Mouse (Mus musculus): Measurements from ENCODE around the gene Gpr180.
"Not testable (repeated sequence)": the region's sequence is repeated elsewhere in the genome, so short reads cannot be mapped to it uniquely, and the experiment has no call there.

Gene Gpr180

GRCm38 (mm10) chr14:118136744-118137452, at the start of gene Gpr180:
Gene Gpr180 (plus strand): TSS chr14:118137158.
- peak; percentile 93 to 97 for DNase-seq (ENCODE audit: low spot score in 2 of 2)

GRCm38 (mm10) chr14:118088437-118089207, 48.3 kb upstream of the Gpr180 start:
- no peak for DNase-seq (ENCODE audit: low spot score in 2 of 2)

- DNase-seq (ENCODE audit: low spot score in 2 of 2) = peak; percentile 81 to 89
Measured at GRCm38 (mm10) chr14:118089215-118089805, 47.6 kb upstream of the Gpr180 start.

GRCm38 (mm10) chr14:118089806-118090392, 47.1 kb upstream of the Gpr180 start:
- DNase-seq (ENCODE audit: low spot score in 2 of 2) = no peak

- DNase-seq (ENCODE audit: low spot score in 2 of 2) = no peak
Measured at GRCm38 (mm10) chr14:118098265-118098664, 38.7 kb upstream of the Gpr180 start.

- DNase-seq (ENCODE audit: low spot score in 2 of 2) = no peak
Measured at GRCm38 (mm10) chr14:118101227-118101990, 35.5 kb upstream of the Gpr180 start.

- DNase-seq (ENCODE audit: low spot score in 2 of 2) = not testable (repeated sequence)
Measured at GRCm38 (mm10) chr14:118107479-118107878, 29.5 kb upstream of the Gpr180 start.

- no peak for DNase-seq (ENCODE audit: low spot score in 2 of 2)
Measured at GRCm38 (mm10) chr14:118113116-118113515, 23.8 kb upstream of the Gpr180 start.

GRCm38 (mm10) chr14:118124129-118124528, 12.8 kb upstream of the Gpr180 start:
- DNase-seq (ENCODE audit: low spot score in 2 of 2) = no peak

GRCm38 (mm10) chr14:118124771-118125170, 12.2 kb upstream of the Gpr180 start:
- no peak for DNase-seq (ENCODE audit: low spot score in 2 of 2)

GRCm38 (mm10) chr14:118126301-118126700, 10.7 kb upstream of the Gpr180 start:
- DNase-seq (ENCODE audit: low spot score in 2 of 2) = no peak

- no peak for DNase-seq (ENCODE audit: low spot score in 2 of 2)
Measured at GRCm38 (mm10) chr14:118131472-118131871, 5.5 kb upstream of the Gpr180 start.

GRCm38 (mm10) chr14:118131931-118132641, 4.9 kb upstream of the Gpr180 start:
- DNase-seq (ENCODE audit: low spot score in 2 of 2) = peak in 1 of 2 experiments; percentile 6

- peak; percentile 88 to 99 for DNase-seq (ENCODE audit: low spot score in 2 of 2)
Measured at GRCm38 (mm10) chr14:118132642-118132977, 4.3 kb upstream of the Gpr180 start, which contains the start of gene Tgds. Gene Tgds (minus strand): TSS chr14:118132755.

GRCm38 (mm10) chr14:118137487-118137886, 529 bp downstream of the Gpr180 start:
- no peak for DNase-seq (ENCODE audit: low spot score in 2 of 2)

GRCm38 (mm10) chr14:118142283-118142682, 5.3 kb downstream of the Gpr180 start:
- DNase-seq (ENCODE audit: low spot score in 2 of 2) = no peak

- DNase-seq (ENCODE audit: low spot score in 2 of 2) = no peak
Measured at GRCm38 (mm10) chr14:118148046-118148445, 11.1 kb downstream of the Gpr180 start.

- DNase-seq (ENCODE audit: low spot score in 2 of 2) = no peak
Measured at GRCm38 (mm10) chr14:118148554-118148953, 11.6 kb downstream of the Gpr180 start.

- no peak for DNase-seq (ENCODE audit: low spot score in 2 of 2)
Measured at GRCm38 (mm10) chr14:118150656-118151551, 13.9 kb downstream of the Gpr180 start.

Measured in spleen, postnatal 10 days (tissue).